Mouse (Mus musculus) midbrain, postnatal 0 days (tissue): ENCODE data around the gene Atp8b3. TPM values are rescaled to one million over a fixed set of nuclear protein-coding genes. Genes with fewer than 3 reads are reported as not detected.
A peak's percentile ranks its signal among the peaks of the same experiment; 100 is the strongest.

Experiments used
- ATAC-seq: fragments of 200-750 bp; cut with Nextera tagmentation; 2 replicates; pipeline ENCODE4 v1.8.0; 2017; ENCODE audit warnings: moderate number of reproducible peaks, mild to moderate bottlenecking, moderate TSS enrichment, moderate library complexity; ENCODE audit not compliant: low FRiP score
- DNase-seq: peaks from one replicate; pipeline ENCODE4 v3.0.0-alpha.2; 2015; ENCODE audit warnings: low spot score
- H3K27ac ChIP-seq: fragments of 300-500 bp; sonication (generic); 2 replicates; pipeline ENCODE4 v1.5.1; 2014; ENCODE audit warnings: low read depth, mild to moderate bottlenecking, low read length, mixed read lengths
- H3K27me3 ChIP-seq: fragments of 300-500 bp; sonication (generic); 2 replicates; pipeline ENCODE4 v1.6.1; 2014; ENCODE audit warnings: low read length, control low read depth, mixed read lengths; ENCODE audit not compliant: insufficient read depth
- H3K36me3 ChIP-seq: fragments of 300-500 bp; sonication (generic); 2 replicates; pipeline ENCODE4 v1.6.1; 2014; ENCODE audit warnings: low read length, control low read depth, mixed read lengths; ENCODE audit not compliant: insufficient read depth
- H3K4me1 ChIP-seq: fragments of 300-500 bp; sonication (generic); 2 replicates; pipeline ENCODE4 v1.6.1; 2014; ENCODE audit warnings: mild to moderate bottlenecking, control low read depth, antibody characterized with exemption, low read length, mixed read lengths; ENCODE audit not compliant: insufficient read depth
- H3K4me2 ChIP-seq: fragments of 300-500 bp; sonication (generic); 2 replicates; pipeline ENCODE4 v1.6.1; 2014; ENCODE audit warnings: low read depth, mild to moderate bottlenecking, low read length, mixed read lengths; ENCODE audit not compliant: poor library complexity, severe bottlenecking
- H3K4me3 ChIP-seq: fragments of 300-500 bp; sonication (generic); 2 replicates; pipeline ENCODE4 v1.5.1; 2014; ENCODE audit warnings: low read depth, mild to moderate bottlenecking, low read length, moderate library complexity
- H3K9ac ChIP-seq: fragments of 300-500 bp; sonication (generic); replicated peaks from 2 replicates; pipeline ENCODE4 v1.6.1; 2014; ENCODE audit warnings: mild to moderate bottlenecking, low read length, moderate library complexity, mixed read lengths; ENCODE audit not compliant: poor library complexity, severe bottlenecking
- H3K9me3 ChIP-seq: fragments of 300-500 bp; sonication (generic); 2 replicates; pipeline ENCODE4 v1.6.1; 2016; ENCODE audit warnings: low read length, control low read depth
- CTCF ChIP-seq: IDR thresholded peaks from 2 replicates; pipeline ENCODE4 v1.5.1; 2016; ENCODE audit warnings: antibody characterized with exemption, mild to moderate bottlenecking
- WGBS: fragments of 180-500 bp; shearing (Covaris S2); extraction: QIAGEN DNeasy Blood & Tissue Kit; methylation state at CpG from one replicate; pipeline ENCODE4 v1.1.7; 2014; 5-methylcytosine and 5-hydroxymethylcytosine counted together
- polyA plus RNA-seq: library from polyadenylated mRNA; unstranded; fragments of >200 nt; fragmentation: Nextera tagmentation; extraction: Ambion mirVana; gene quantifications from 2 replicates; pipeline ENCODE4 v1.2.1, GENCODE M21; 2015
- total RNA-seq: library from RNA; depleted of rRNA; stranded (reverse); fragments of >200 nt; gene quantifications from 2 replicates; pipeline ENCODE4 v1.2.3, GENCODE M21; 2014; rRNA removed

Atp8b3 gene
- total and polyA plus RNA-seq, 2 experiments from 2014 or later: 0.90 to 0.93 TPM

- no peak overlapping the region for H3K27ac ChIP-seq
- 83% methylated on average over 5 of the region's 5 CpGs for WGBS
- no peak overlapping the region for H3K4me3 ChIP-seq
- H3K27me3 ChIP-seq: no peaks in the 10 kb centered on the region
- no peak overlapping the region for H3K4me2 ChIP-seq
- DNase-seq: no peak
- no peak for ATAC-seq
- no peaks in the 10 kb centered on the region for H3K36me3 ChIP-seq
- no peak for TF ChIP-seq CTCF
- H3K9ac ChIP-seq: no peak overlapping the region
- H3K9me3 ChIP-seq: no peaks in the 10 kb centered on the region
- no peaks in the 10 kb centered on the region for H3K4me1 ChIP-seq
Observed at GRCm38 (mm10) chr10:80478531-80478930, 60.4 kb downstream of the Atp8b3 start.

- TF ChIP-seq CTCF: no peak
- Histone ChIP-seq H3K4me2 (peak overlapping the region; percentile 76), H3K27me3 (0 out of 2 replicates have a peak, but pooled peaks cover 6% of the 10 kb centered on the region), H3K4me1 (no peaks in the 10 kb centered on the region), H3K36me3 (no peaks in the 10 kb centered on the region), H3K4me3 (peak overlapping the region; percentile 58), H3K9ac (peak overlapping the region; percentile 79), H3K9me3 (no peaks in the 10 kb centered on the region), H3K27ac (peak overlapping the region; percentile 70)
- DNase-seq (peak; percentile 92), ATAC-seq (peak; percentile 89)
- 1% methylated on average over 58 of the region's 58 CpGs for WGBS
Observed at GRCm38 (mm10) chr10:80475290-80475959, 63.5 kb downstream of the Atp8b3 start.

Other genes with a start within 250 kb of the Atp8b3 start
- 971 and 1,162 TPM in 2 replicates for gene Rps15, start 246.7 kb downstream of the Atp8b3 start, total RNA-seq
- 633 and 645 TPM in 2 replicates for gene Rps15, start 246.7 kb downstream of the Atp8b3 start, polyA plus RNA-seq
- 370 and 395 TPM in 2 replicates for gene Apc2, start 243.1 kb downstream of the Atp8b3 start, total RNA-seq
- 95.3 and 110 TPM in 2 replicates for gene Apc2, start 243.1 kb downstream of the Atp8b3 start, polyA plus RNA-seq
- gene 2310011J03Rik, start 218.6 kb downstream of the Atp8b3 start, total RNA-seq: 15.6 and 23.1 TPM in 2 replicates
- gene 2310011J03Rik, start 218.6 kb downstream of the Atp8b3 start, polyA plus RNA-seq: 26.5 and 29.6 TPM in 2 replicates
- 5.2 and 7.5 TPM in 2 replicates for gene Pcsk4, start 209.6 kb downstream of the Atp8b3 start, total RNA-seq
- gene Pcsk4, start 209.6 kb downstream of the Atp8b3 start, polyA plus RNA-seq: 12.6 and 14.6 TPM in 2 replicates
- gene Reep6, start 209.2 kb downstream of the Atp8b3 start, total RNA-seq: 3.8 and 5.3 TPM in 2 replicates
- 7.0 and 7.8 TPM in 2 replicates for gene Reep6, start 209.2 kb downstream of the Atp8b3 start, polyA plus RNA-seq
- gene Adamtsl5, start 190.7 kb downstream of the Atp8b3 start, total RNA-seq: 0.71 and 0.77 TPM in 2 replicates
- gene Adamtsl5, start 190.7 kb downstream of the Atp8b3 start, polyA plus RNA-seq: 0.62 and 0.71 TPM in 2 replicates
- gene Plk5, start 182.7 kb downstream of the Atp8b3 start, total RNA-seq: 17.5 and 23.1 TPM in 2 replicates
- 12.5 and 12.8 TPM in 2 replicates for gene Plk5, start 182.7 kb downstream of the Atp8b3 start, polyA plus RNA-seq
- 118 and 147 TPM in 2 replicates for gene Mex3d, start 151.5 kb downstream of the Atp8b3 start, total RNA-seq
- 12.5 and 13.9 TPM in 2 replicates for gene Mex3d, start 151.5 kb downstream of the Atp8b3 start, polyA plus RNA-seq
- gene Mbd3, start 139.6 kb downstream of the Atp8b3 start, total RNA-seq: 30.4 and 47.0 TPM in 2 replicates
- 154 and 157 TPM in 2 replicates for gene Mbd3, start 139.6 kb downstream of the Atp8b3 start, polyA plus RNA-seq
- 295 and 379 TPM in 2 replicates for gene Uqcr11, start 132.3 kb downstream of the Atp8b3 start, total RNA-seq
- 638 and 795 TPM in 2 replicates for gene Uqcr11, start 132.3 kb downstream of the Atp8b3 start, polyA plus RNA-seq
- gene Tcf3, start 105.5 kb downstream of the Atp8b3 start, total RNA-seq: 69.6 and 91.1 TPM in 2 replicates
- gene Tcf3, start 105.5 kb downstream of the Atp8b3 start, polyA plus RNA-seq: 24.8 and 25.1 TPM in 2 replicates
- gene Onecut3, start 44.3 kb downstream of the Atp8b3 start, total RNA-seq: 2.8 and 3.1 TPM in 2 replicates
- 0.69 and 0.89 TPM in 2 replicates for gene Onecut3, start 44.3 kb downstream of the Atp8b3 start, polyA plus RNA-seq
- gene Rexo1, start 22.4 kb upstream of the Atp8b3 start, total RNA-seq: 34.2 and 52.6 TPM in 2 replicates
- gene Rexo1, start 22.4 kb upstream of the Atp8b3 start, polyA plus RNA-seq: 26.1 and 29.8 TPM in 2 replicates
- 13.7 and 18.1 TPM in 2 replicates for gene Klf16, start 38.2 kb upstream of the Atp8b3 start, total RNA-seq
- gene Klf16, start 38.2 kb upstream of the Atp8b3 start, polyA plus RNA-seq: 7.7 and 8.3 TPM in 2 replicates
- 264 and 275 TPM in 2 replicates for gene Abhd17a, start 51.2 kb upstream of the Atp8b3 start, total RNA-seq
- gene Abhd17a, start 51.2 kb upstream of the Atp8b3 start, polyA plus RNA-seq: 152 and 157 TPM in 2 replicates
- gene Scamp4, start 63.7 kb upstream of the Atp8b3 start, total RNA-seq: 27.8 and 32.4 TPM in 2 replicates
- gene Scamp4, start 63.7 kb upstream of the Atp8b3 start, polyA plus RNA-seq: 73.1 and 76.9 TPM in 2 replicates
- 4.0 and 6.2 TPM in 2 replicates for gene Adat3, start 63.8 kb upstream of the Atp8b3 start, total RNA-seq
- 4.6 and 4.9 TPM in 2 replicates for gene Adat3, start 63.8 kb upstream of the Atp8b3 start, polyA plus RNA-seq
- gene Gm49322, start 66.9 kb upstream of the Atp8b3 start, total RNA-seq: 2.0 and 2.7 TPM in 2 replicates
- 1.7 and 1.8 TPM in 2 replicates for gene Gm49322, start 66.9 kb upstream of the Atp8b3 start, polyA plus RNA-seq
- 124 and 146 TPM in 2 replicates for gene Csnk1g2, start 83.7 kb upstream of the Atp8b3 start, total RNA-seq
- gene Csnk1g2, start 83.7 kb upstream of the Atp8b3 start, polyA plus RNA-seq: 90.5 and 93.3 TPM in 2 replicates
- 168 and 215 TPM in 2 replicates for gene Btbd2, start 117.9 kb upstream of the Atp8b3 start, total RNA-seq
- gene Btbd2, start 117.9 kb upstream of the Atp8b3 start, polyA plus RNA-seq: 71.6 and 80.4 TPM in 2 replicates
- 74.6 and 74.7 TPM in 2 replicates for gene Mknk2, start 139.0 kb upstream of the Atp8b3 start, total RNA-seq
- gene Mknk2, start 139.0 kb upstream of the Atp8b3 start, polyA plus RNA-seq: 35.3 and 36.0 TPM in 2 replicates
- 66.6 and 75.1 TPM in 2 replicates for gene Mob3a, start 162.9 kb upstream of the Atp8b3 start, total RNA-seq
- 44.9 and 48.5 TPM in 2 replicates for gene Mob3a, start 162.9 kb upstream of the Atp8b3 start, polyA plus RNA-seq
- gene Izumo4, start 163.1 kb upstream of the Atp8b3 start, total RNA-seq: 26.3 and 48.0 TPM in 2 replicates
- 44.0 and 47.4 TPM in 2 replicates for gene Izumo4, start 163.1 kb upstream of the Atp8b3 start, polyA plus RNA-seq
- gene Ap3d1, start 203.1 kb upstream of the Atp8b3 start, total RNA-seq: 182 and 183 TPM in 2 replicates
- gene Ap3d1, start 203.1 kb upstream of the Atp8b3 start, polyA plus RNA-seq: 95.4 and 105 TPM in 2 replicates
- gene Dot1l, start 216.1 kb upstream of the Atp8b3 start, total RNA-seq: 23.8 and 34.4 TPM in 2 replicates
- 9.9 and 13.4 TPM in 2 replicates for gene Dot1l, start 216.1 kb upstream of the Atp8b3 start, polyA plus RNA-seq